Comparison of ENCODE assay signal across 15 mouse cellular contexts in genomic region chr15:101309493-101309892, GRCm38 (mm10). TPM values are rescaled to one million over a fixed set of nuclear protein-coding genes. Genes with fewer than 3 reads are reported as not detected.
DNase-seq lines count a peak whose midpoint lies in the region; ATAC-seq and TF ChIP-seq lines count a peak whose summit lies in the region.
"Had no signal": no experiment of that assay in that cellular context is flagged by ENCODE, and none has a peak within 500 bp of the region (broad histone marks: within the 10 kb centered on the region; RNA-seq: fewer than 3 reads in every experiment).

No protein-coding gene starts in this region.

- no peaks in the 10 kb centered on the region for H3K36me3 ChIP-seq in intestine, embryonic 14.5 days (ENCODE audit: control insufficient read depth, insufficient read depth, low read length)
- H3K36me3 ChIP-seq in intestine, postnatal 0 days (ENCODE audit: control insufficient read depth, insufficient read depth): no peaks in the 10 kb centered on the region
- H3K36me3 ChIP-seq in lung, embryonic 16.5 days (ENCODE audit: control insufficient read depth, insufficient read depth, low read length): no peaks in the 10 kb centered on the region
- no peaks in the 10 kb centered on the region for H3K36me3 ChIP-seq in limb, embryonic 11.5 days (ENCODE audit: control insufficient read depth, insufficient read depth, low read length)
- no peaks in the 10 kb centered on the region for H3K36me3 ChIP-seq in forebrain, embryonic 11.5 days (ENCODE audit: control insufficient read depth, insufficient read depth, low read length)
- H3K36me3 ChIP-seq in forebrain, embryonic 16.5 days (ENCODE audit: control insufficient read depth, insufficient read depth): no peaks in the 10 kb centered on the region
- H3K36me3 ChIP-seq: midbrain, embryonic 12.5 days; neural tube, embryonic 15.5 days had no signal

- H3K4me3 ChIP-seq in intestine, embryonic 14.5 days (ENCODE audit: low read depth, low read length): no peak overlapping the region
- H3K4me3 ChIP-seq in intestine, postnatal 0 days (ENCODE audit: low read depth, low read length): no peak overlapping the region
- H3K4me3 ChIP-seq in lung, embryonic 16.5 days (ENCODE audit: low read length): no peak overlapping the region
- no peak overlapping the region for H3K4me3 ChIP-seq in limb, embryonic 11.5 days (ENCODE audit: low read depth, low read length)
- no peak overlapping the region for H3K4me3 ChIP-seq in forebrain, embryonic 11.5 days (ENCODE audit: low read depth, low read length)
- H3K4me3 ChIP-seq in forebrain, embryonic 16.5 days (replicated peaks; ENCODE audit: low read length): no peak overlapping the region
- H3K4me3 ChIP-seq: midbrain, embryonic 12.5 days; neural tube, embryonic 15.5 days had no signal

- 18% methylated on average over 5 of the region's 5 CpGs for WGBS in intestine, embryonic 14.5 days
- 33% methylated on average over 5 of the region's 5 CpGs for WGBS in intestine, postnatal 0 days
- 32% methylated on average over 5 of the region's 5 CpGs for WGBS in lung, embryonic 16.5 days
- WGBS in limb, embryonic 11.5 days: 41% methylated on average over 5 of the region's 5 CpGs
- WGBS in forebrain, embryonic 11.5 days: 48% methylated on average over 5 of the region's 5 CpGs
- WGBS in forebrain, embryonic 16.5 days: 43% methylated on average over 5 of the region's 5 CpGs

- no peak overlapping the region for H3K9ac ChIP-seq in intestine, embryonic 14.5 days (ENCODE audit: low read length)
- H3K9ac ChIP-seq in intestine, postnatal 0 days (ENCODE audit: low read depth, low read length): no peak overlapping the region
- H3K9ac ChIP-seq in lung, embryonic 16.5 days (ENCODE audit: low read length): no peak overlapping the region
- no peak overlapping the region for H3K9ac ChIP-seq in limb, embryonic 11.5 days (ENCODE audit: low read length)
- no peak overlapping the region for H3K9ac ChIP-seq in forebrain, embryonic 11.5 days (ENCODE audit: low read length)
- no peak overlapping the region for H3K9ac ChIP-seq in forebrain, embryonic 16.5 days (replicated peaks; ENCODE audit: low read depth, low read length)
- H3K9ac ChIP-seq: liver, embryonic 14.5 days; midbrain, embryonic 12.5 days; neural tube, embryonic 15.5 days had no signal

- peaks cover 14% of the 10 kb centered on the region; the same call in 1 of the 2 replicates for H3K4me1 ChIP-seq in intestine, embryonic 14.5 days (replicated peaks; ENCODE audit: control insufficient read depth, insufficient read depth, low read length)
- H3K4me1 ChIP-seq in intestine, postnatal 0 days (replicated peaks; ENCODE audit: control insufficient read depth, insufficient read depth, low read length): no peaks in the 10 kb centered on the region
- peaks cover 18% of the 10 kb centered on the region for H3K4me1 ChIP-seq in lung, embryonic 16.5 days (replicated peaks; ENCODE audit: control insufficient read depth, insufficient read depth, low read length)
- peaks cover 5% of the 10 kb centered on the region; the same call in 1 of the 2 replicates for H3K4me1 ChIP-seq in limb, embryonic 11.5 days (ENCODE audit: control insufficient read depth, insufficient read depth, low read length)
- no peaks in the 10 kb centered on the region for H3K4me1 ChIP-seq in forebrain, embryonic 11.5 days (replicated peaks; ENCODE audit: control insufficient read depth, insufficient read depth, low read length)
- 0 out of 2 replicates have a peak, but pooled peaks cover 3% of the 10 kb centered on the region for H3K4me1 ChIP-seq in forebrain, embryonic 16.5 days (replicated peaks; ENCODE audit: control insufficient read depth, insufficient read depth, low read length)
- H3K4me1 ChIP-seq: neural tube, embryonic 15.5 days had no signal

- no peaks in the 10 kb centered on the region for H3K27me3 ChIP-seq in intestine, embryonic 14.5 days (replicated peaks; ENCODE audit: control insufficient read depth, insufficient read depth, low read length)
- H3K27me3 ChIP-seq in intestine, postnatal 0 days (replicated peaks; ENCODE audit: control insufficient read depth, insufficient read depth, low read length): no peaks in the 10 kb centered on the region
- no peaks in the 10 kb centered on the region for H3K27me3 ChIP-seq in lung, embryonic 16.5 days (ENCODE audit: control insufficient read depth, insufficient read depth, low read depth, low read length)
- H3K27me3 ChIP-seq in limb, embryonic 11.5 days (ENCODE audit: control insufficient read depth, insufficient read depth, low read length): no peaks in the 10 kb centered on the region
- no peaks in the 10 kb centered on the region for H3K27me3 ChIP-seq in forebrain, embryonic 11.5 days (ENCODE audit: control insufficient read depth, insufficient read depth, low read length)
- no peaks in the 10 kb centered on the region for H3K27me3 ChIP-seq in forebrain, embryonic 16.5 days (replicated peaks; ENCODE audit: control insufficient read depth, insufficient read depth, low read length)
- H3K27me3 ChIP-seq: neural tube, embryonic 15.5 days; Patski had no signal

- peak; percentile 66 for ATAC-seq in intestine, embryonic 14.5 days (replicated peaks; ENCODE audit: low FRiP score, low TSS enrichment, low read depth)
- ATAC-seq in intestine, postnatal 0 days: no peak
- peak; percentile 40; the same call in 1 of the 2 replicates for ATAC-seq in lung, embryonic 16.5 days (ENCODE audit: low read depth)
- ATAC-seq in limb, embryonic 11.5 days (ENCODE audit: insufficient number of reproducible peaks, low FRiP score, low TSS enrichment, low read depth): no peak
- ATAC-seq in forebrain, embryonic 11.5 days (replicated peaks; ENCODE audit: low FRiP score): no peak
- ATAC-seq in forebrain, embryonic 16.5 days: no peak; the same call in 1 of the 2 replicates
- ATAC-seq: Patski had no signal

- H3K9me3 ChIP-seq in intestine, embryonic 14.5 days (ENCODE audit: control insufficient read depth, low read length): no peaks in the 10 kb centered on the region
- no peaks in the 10 kb centered on the region for H3K9me3 ChIP-seq in intestine, postnatal 0 days (ENCODE audit: control insufficient read depth)
- H3K9me3 ChIP-seq in lung, embryonic 16.5 days (ENCODE audit: control insufficient read depth, low read length): no peaks in the 10 kb centered on the region
- no peaks in the 10 kb centered on the region for H3K9me3 ChIP-seq in limb, embryonic 11.5 days (ENCODE audit: control insufficient read depth, low read length)
- H3K9me3 ChIP-seq in forebrain, embryonic 11.5 days (ENCODE audit: control insufficient read depth, low read length): no peaks in the 10 kb centered on the region
- no peaks in the 10 kb centered on the region for H3K9me3 ChIP-seq in forebrain, embryonic 16.5 days (ENCODE audit: control insufficient read depth, low read length)
- H3K9me3 ChIP-seq: midbrain, embryonic 12.5 days; neural tube, embryonic 15.5 days had no signal

- DNase-seq in intestine, embryonic 14.5 days (ENCODE audit: low spot score): no peak
- no peak for DNase-seq in lung, postnatal 25 days (ENCODE audit: low spot score)
- no peak for DNase-seq in limb, embryonic 11.5 days (ENCODE audit: low spot score)
- no peak for DNase-seq in forebrain, embryonic 11.5 days (ENCODE audit: low spot score)
- DNase-seq: cerebellum, adult 2 months; gastrocnemius, postnatal 14 days; kidney, postnatal 25 days; thymus, postnatal 36 days had no signal

- H3K27ac ChIP-seq in intestine, embryonic 14.5 days (ENCODE audit: low read depth): no peak overlapping the region
- no peak overlapping the region for H3K27ac ChIP-seq in intestine, postnatal 0 days (ENCODE audit: low read depth, low read length)
- H3K27ac ChIP-seq in lung, embryonic 16.5 days (ENCODE audit: low read length): peak overlapping the region; percentile 79
- 0 out of 2 replicates have a peak overlapping the region, but pooled peaks have one; percentile 1 for H3K27ac ChIP-seq in limb, embryonic 11.5 days (replicated peaks; ENCODE audit: low read depth, low read length)
- no peak overlapping the region for H3K27ac ChIP-seq in forebrain, embryonic 11.5 days (ENCODE audit: low read depth, low read length)
- no peak overlapping the region for H3K27ac ChIP-seq in forebrain, embryonic 16.5 days (ENCODE audit: low read length)
- H3K27ac ChIP-seq: liver, embryonic 14.5 days; midbrain, embryonic 12.5 days; neural tube, embryonic 15.5 days had no signal

- no peak overlapping the region for H3K4me2 ChIP-seq in intestine, embryonic 14.5 days (ENCODE audit: low read length)
- H3K4me2 ChIP-seq in intestine, postnatal 0 days (replicated peaks; ENCODE audit: low read depth): no peak overlapping the region
- no peak overlapping the region for H3K4me2 ChIP-seq in lung, embryonic 16.5 days (ENCODE audit: low read depth, low read length)
- H3K4me2 ChIP-seq in limb, embryonic 11.5 days (ENCODE audit: low read depth, severe bottlenecking): no peak overlapping the region
- no peak overlapping the region for H3K4me2 ChIP-seq in forebrain, embryonic 11.5 days (ENCODE audit: low read depth, low read length, severe bottlenecking)
- H3K4me2 ChIP-seq in forebrain, embryonic 16.5 days (ENCODE audit: low read length): no peak overlapping the region
- H3K4me2 ChIP-seq: midbrain, embryonic 12.5 days; neural tube, embryonic 15.5 days had no signal

- TF ChIP-seq CTCF in intestine, postnatal 0 days (IDR thresholded peaks at IDR 0.05; ENCODE audit: low read depth): no peak

RNA-seq across cellular contexts. Expression of gene 6030408B16Rik, which starts 16.5 kb away (rescaled TPM):
- 5.9 and 6.6 TPM in 2 replicates for polyA plus RNA-seq in intestine, embryonic 14.5 days (2014; fragmentation: Nextera tagmentation; extraction: Ambion mirVana)
- polyA plus RNA-seq in intestine, postnatal 0 days (2015; fragmentation: Nextera tagmentation; extraction: Ambion mirVana): 0.48 and 0.77 TPM in 2 replicates
- polyA plus RNA-seq in lung, embryonic 16.5 days (2015; fragmentation: Nextera tagmentation; extraction: Ambion mirVana): 57.2 and 59.7 TPM in 2 replicates
- 4.2 and 5.6 TPM in 2 replicates for polyA plus RNA-seq in limb, embryonic 11.5 days (2014; fragmentation: Nextera tagmentation; extraction: Ambion mirVana)
- polyA plus RNA-seq in forebrain, embryonic 11.5 days (2014; fragmentation: Nextera tagmentation; extraction: Ambion mirVana): 0.21 and 0.71 TPM in 2 replicates
- polyA plus RNA-seq in forebrain, embryonic 16.5 days (2015; fragmentation: Nextera tagmentation; extraction: Ambion mirVana): 0.29 and 0.30 TPM in 2 replicates
- polyA plus RNA-seq: Patski had no signal

RNA-seq across cellular contexts. Expression of gene Atg101, which starts 25.4 kb away (rescaled TPM):
- 65.4 and 67.1 TPM in 2 replicates for polyA plus RNA-seq in intestine, embryonic 14.5 days (2014; fragmentation: Nextera tagmentation; extraction: Ambion mirVana)
- polyA plus RNA-seq in intestine, postnatal 0 days (2015; fragmentation: Nextera tagmentation; extraction: Ambion mirVana): 46.5 and 50.9 TPM in 2 replicates
- polyA plus RNA-seq in lung, embryonic 16.5 days (2015; fragmentation: Nextera tagmentation; extraction: Ambion mirVana): 75.0 and 82.4 TPM in 2 replicates
- 68.2 and 73.1 TPM in 2 replicates for polyA plus RNA-seq in limb, embryonic 11.5 days (2014; fragmentation: Nextera tagmentation; extraction: Ambion mirVana)
- polyA plus RNA-seq in forebrain, embryonic 11.5 days (2014; fragmentation: Nextera tagmentation; extraction: Ambion mirVana): 62.1 and 65.7 TPM in 2 replicates
- 87.4 and 92.4 TPM in 2 replicates for polyA plus RNA-seq in forebrain, embryonic 16.5 days (2015; fragmentation: Nextera tagmentation; extraction: Ambion mirVana)

RNA-seq across cellular contexts. Expression of gene Nr4a1, which starts 55.4 kb away (rescaled TPM):
- polyA plus RNA-seq in intestine, embryonic 14.5 days (2014; fragmentation: Nextera tagmentation; extraction: Ambion mirVana): 6.4 and 6.9 TPM in 2 replicates
- 5.9 and 10.0 TPM in 2 replicates for polyA plus RNA-seq in intestine, postnatal 0 days (2015; fragmentation: Nextera tagmentation; extraction: Ambion mirVana)
- 10.8 and 11.5 TPM in 2 replicates for polyA plus RNA-seq in lung, embryonic 16.5 days (2015; fragmentation: Nextera tagmentation; extraction: Ambion mirVana)
- 3.5 and 4.0 TPM in 2 replicates for polyA plus RNA-seq in limb, embryonic 11.5 days (2014; fragmentation: Nextera tagmentation; extraction: Ambion mirVana)
- 2.6 and 2.7 TPM in 2 replicates for polyA plus RNA-seq in forebrain, embryonic 11.5 days (2014; fragmentation: Nextera tagmentation; extraction: Ambion mirVana)
- 4.5 TPM in 2 replicates for polyA plus RNA-seq in forebrain, embryonic 16.5 days (2015; fragmentation: Nextera tagmentation; extraction: Ambion mirVana)

Comparison
In these comparisons a context has a peak if more than half of its experiments do, and no peak if none do; other contexts are left out.
1. ATAC-seq: peak in intestine, embryonic 14.5 days (single experiment) and lung, embryonic 16.5 days (single experiment); none in intestine, postnatal 0 days (single experiment), limb, embryonic 11.5 days (single experiment), forebrain, embryonic 11.5 days (single experiment) and forebrain, embryonic 16.5 days (single experiment).
2. H3K27ac ChIP-seq: peak in lung, embryonic 16.5 days (single experiment) and limb, embryonic 11.5 days (single experiment); none in intestine, embryonic 14.5 days (single experiment), intestine, postnatal 0 days (single experiment), forebrain, embryonic 11.5 days (single experiment) and forebrain, embryonic 16.5 days (single experiment).